Mouse (Mus musculus) heart, postnatal 36 days (tissue): Measurements from ENCODE around the gene Ddx43. TPM values are rescaled to one million over a fixed set of nuclear protein-coding genes. Genes with fewer than 3 reads are reported as not detected.
"Not testable (repeated sequence)": the region's sequence is repeated elsewhere in the genome, so short reads cannot be mapped to it uniquely, and the experiment has no call there.

Experiments used
- DNase-seq, 2 experiments: peaks; one replicate each; pipeline ENCODE4 v3.0.0; 2021 to 2022
- intact Hi-C: fragments of 180-260 bp; cut with DNase I; formaldehyde crosslinking; loops from one replicate; pipeline ENCODE4 v1.15.1; 2025
- total RNA-seq, 2 experiments: library from RNA; stranded (reverse); gene quantifications; 2 replicates each; pipeline ENCODE4 v1.2.3; 2021

Gene Ddx43
- total RNA-seq: not detected

DNA sequence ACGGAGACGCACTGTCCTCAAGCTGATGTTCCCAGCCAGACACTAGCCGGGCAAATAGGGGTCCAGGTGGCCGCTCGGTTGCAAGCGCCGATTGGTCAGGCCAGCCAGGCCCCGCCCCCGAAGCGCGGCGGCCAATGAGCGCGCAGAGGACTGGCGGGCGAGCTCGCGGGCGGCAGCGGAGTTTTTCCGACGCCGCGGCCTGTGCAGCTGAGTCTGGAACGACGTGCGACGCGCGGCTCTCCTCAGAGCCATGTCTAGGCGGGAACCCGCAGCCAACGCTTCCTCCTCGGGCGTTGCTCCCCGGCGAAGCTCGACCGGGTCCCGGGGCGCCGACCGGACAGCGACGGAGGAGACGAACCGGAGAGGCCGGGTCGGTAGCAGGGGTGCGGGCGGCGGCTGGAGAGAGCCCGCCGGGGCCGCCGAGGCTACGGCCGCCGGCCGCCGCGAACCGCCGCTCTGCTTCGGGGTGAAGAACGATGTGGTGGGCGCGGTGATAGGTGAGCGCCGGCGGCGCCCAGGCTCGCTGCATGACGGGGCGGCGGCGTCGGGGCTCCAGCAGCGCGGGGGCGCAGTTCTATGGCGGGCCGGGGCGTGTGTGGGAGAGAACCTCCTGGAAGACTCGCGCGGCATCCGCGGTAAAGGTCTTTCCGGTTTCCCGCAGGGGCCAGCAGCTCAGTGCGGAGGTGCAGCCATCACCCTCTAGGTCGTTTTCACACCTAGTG, at the start of gene Ddx43:
Ddx43 (plus strand) TSS at position 148 of the 722 bp plus-strand sequence.
- intact Hi-C loops: no loop called here
- DNase-seq: peak; percentile 9 to 13

DNA sequence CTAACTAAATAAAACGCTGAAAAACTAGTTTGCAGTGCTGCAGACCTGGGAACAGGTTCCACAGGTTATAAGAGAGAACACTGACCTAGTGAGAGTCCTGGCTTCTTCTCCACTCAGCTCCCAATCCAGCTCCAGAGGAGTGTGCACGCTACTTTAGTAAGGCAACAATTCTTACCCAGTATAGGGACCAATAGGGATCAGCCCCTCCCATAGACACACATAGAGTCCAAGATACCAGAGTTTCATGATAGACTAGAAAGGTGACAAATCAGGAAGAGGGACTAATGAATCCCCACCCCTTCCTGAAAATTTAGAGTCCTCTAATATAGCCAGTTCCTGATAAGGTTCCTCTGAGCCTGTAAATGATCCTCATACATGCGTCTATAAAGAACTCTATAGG, 48.6 kb upstream of the Ddx43 start:
- intact Hi-C loops: loop anchor here (5.0 kb wide), 1 partner anchor 55 kb away; no protein-coding TSS in a partner anchor
- DNase-seq: no peak

DNA sequence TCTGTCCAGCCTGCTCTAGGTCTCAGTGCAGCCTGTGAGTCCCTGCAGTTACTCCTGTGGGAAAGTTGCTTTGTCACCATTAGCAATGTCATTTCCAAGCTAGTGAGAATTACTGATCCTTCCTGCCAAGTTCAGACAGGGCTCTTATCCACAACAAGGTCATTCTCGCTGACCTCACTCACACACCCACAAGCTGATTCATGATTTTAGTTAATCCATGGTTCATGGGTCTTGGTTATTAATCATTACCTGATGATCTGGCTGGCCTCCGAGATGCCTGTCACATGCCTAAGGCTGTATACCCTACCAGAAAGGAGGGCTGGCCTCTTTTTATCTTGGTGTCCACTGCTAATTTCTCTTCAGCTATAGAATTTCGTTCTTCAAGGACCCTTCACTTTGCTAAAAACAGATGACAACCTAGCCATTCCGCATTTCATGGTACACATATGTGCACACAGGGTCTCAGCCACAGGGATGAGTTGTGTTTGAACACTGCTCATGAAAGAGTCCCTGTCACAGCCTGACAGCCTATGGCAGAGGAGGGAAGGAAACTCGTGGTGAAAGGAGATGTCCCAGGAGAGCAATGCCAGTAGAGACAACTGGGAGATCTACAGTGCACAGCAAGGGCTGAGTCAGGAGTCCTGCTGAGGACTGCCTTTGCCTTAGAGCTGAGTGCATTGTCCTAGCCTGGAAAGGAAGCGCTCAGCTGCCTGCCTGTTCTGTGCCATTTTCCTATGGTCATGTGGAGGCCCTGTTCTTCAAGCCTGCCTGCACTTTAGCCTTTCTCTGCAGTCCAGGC, 47.2 kb upstream of the Ddx43 start:
- DNase-seq: not testable (repeated sequence)
- intact Hi-C loops: loop anchor here (5.0 kb wide), 1 partner anchor 56 kb away; no protein-coding TSS in a partner anchor

DNA sequence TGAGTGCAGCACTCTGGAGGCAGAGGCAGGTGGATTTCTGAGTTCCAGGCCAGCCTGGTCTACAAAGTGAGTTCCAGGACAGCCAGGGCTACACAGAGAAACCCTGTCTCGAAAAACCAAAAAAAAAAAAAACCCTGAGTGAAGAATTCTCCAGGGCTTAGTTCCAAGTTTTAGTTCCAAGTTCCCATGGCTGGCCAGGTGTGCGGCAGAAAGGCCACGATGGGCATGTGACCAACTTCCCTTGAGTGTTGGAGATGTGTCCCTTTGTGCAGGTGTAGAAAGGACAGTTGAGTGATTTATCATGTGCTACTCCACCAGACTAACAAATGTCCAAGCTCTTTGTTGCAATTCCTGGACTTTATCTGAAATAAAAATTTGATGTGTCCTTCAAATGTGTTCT, 46.4 kb upstream of the Ddx43 start:
- DNase-seq: not testable (repeated sequence)
- intact Hi-C loops: loop anchor here (5.0 kb wide), 1 partner anchor 57 kb away; no protein-coding TSS in a partner anchor

DNA sequence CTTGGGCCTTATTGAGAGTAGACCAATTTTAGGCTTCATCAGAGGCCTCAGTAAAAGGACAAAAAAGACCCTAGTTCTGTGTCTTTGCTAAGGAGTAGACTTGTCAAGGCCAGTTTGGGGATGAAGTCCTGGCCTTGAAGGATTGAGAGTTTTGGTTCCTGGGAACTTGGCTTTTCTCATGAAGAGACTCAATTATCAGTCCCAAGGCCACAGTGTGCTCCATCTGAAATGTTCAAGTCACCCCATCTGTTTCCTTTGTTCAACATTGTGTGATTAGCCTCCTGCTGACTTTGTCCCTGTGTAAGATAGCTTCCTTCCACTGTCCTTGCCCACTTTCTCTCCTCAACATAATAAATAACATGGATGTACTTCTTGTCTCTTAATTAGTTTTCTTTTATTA, 45.6 kb upstream of the Ddx43 start:
- intact Hi-C loops, DNase-seq: not testable (repeated sequence)

DNA sequence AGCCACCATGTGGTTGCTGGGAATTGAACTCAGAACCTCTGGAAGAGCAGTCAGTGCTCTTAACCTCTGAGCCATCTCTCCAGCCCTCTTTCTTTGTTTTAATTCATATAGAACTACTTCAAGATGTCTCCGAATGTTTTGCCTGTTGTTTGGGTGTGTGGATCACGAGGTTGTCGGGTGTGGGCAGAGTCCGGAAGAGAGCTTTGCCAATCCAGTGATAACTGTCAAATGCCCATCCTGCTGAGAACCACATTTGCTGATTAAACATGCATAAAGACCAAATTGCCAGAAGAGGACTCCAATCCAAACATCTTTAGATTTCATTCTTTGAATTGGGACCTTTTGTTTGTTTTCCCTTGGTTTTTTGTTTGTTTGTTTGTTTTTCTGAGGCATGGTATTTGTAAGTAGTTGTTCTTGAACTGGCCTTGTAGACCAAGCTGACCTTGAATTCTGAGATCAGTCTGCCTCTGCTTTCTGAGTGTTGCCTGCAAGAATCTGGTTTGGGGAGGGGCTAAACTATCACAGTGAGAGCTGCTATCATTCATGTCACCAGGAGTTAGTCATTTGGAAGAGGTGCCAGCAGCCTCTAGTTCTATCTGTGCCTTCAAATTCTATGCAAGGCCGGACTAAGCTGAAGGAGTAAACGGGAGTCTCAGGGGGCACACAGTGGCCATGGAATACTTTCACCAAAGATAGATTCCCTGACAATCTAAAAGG, 43.9 kb upstream of the Ddx43 start:
- intact Hi-C loops: no loop called here
- DNase-seq: no peak

DNA sequence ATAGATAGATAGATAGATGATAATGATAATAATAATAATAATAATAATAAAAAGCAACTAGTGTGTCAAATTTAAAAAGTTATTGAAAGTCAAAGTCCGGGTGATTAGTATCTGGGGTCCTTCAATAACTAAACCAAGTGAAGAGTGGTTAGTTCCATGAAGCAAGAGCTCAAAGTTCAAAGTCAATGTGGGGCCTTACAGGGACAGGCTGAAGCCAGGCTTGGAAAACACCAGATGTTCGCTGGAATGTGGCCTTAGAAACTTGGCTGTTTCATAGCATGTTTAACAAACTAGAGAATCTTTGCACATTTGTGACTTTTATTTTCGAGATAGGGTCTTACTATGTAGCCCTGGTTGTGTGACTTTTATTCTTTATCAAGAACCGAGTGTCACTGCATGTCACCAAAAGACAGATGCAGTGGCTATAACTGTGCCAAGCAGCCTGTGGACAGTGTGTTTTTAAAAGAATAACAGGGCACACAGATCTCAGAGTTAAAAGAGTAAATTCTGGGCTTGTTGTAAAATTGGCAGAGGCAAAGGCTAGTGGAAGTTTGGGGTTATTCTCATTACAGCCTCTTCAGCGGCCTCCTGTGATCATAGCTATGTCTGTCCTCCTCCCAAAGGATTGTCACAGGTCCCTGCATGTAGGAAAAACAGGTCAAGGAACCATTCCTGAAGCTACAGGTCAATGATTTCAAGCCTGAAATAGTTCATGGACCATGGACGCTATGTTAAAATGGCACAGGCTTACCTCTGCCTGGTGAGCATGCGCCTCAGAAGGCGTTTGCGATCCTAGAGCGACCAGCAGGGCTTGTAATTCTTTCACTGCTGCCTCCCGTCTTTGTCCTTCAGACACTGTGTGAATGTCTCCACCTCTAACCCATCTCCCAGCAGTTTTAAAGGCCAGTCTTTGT, 40.7 kb upstream of the Ddx43 start:
- no peak for DNase-seq
- intact Hi-C loops: loop anchor here (5.0 kb wide), 1 partner anchor 197 kb away; no protein-coding TSS in a partner anchor

DNA sequence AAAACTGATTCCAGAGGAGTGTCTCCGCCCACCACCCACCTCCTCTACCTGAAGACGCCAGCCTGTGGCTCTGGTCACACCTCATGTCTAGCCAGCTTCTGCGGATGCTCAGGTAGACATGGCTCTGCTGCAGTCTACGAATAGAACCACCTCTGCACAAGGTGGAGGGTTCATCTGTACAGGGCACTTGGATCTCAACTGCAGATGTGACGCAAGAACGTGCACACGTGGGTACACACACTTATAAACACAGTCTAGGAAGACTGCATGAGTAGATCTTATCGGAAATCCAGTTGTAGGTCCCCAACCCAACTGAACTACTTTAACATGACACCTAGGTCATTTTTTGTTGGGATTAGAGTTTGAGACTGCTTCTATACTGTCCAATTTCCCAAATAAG, 40.0 kb upstream of the Ddx43 start, which contains the start of gene Gsta2:
Gsta2 (minus strand) TSS at position 178 of the 400 bp plus-strand sequence.
- DNase-seq: no peak
- intact Hi-C loops: loop anchor here (5.0 kb wide), 1 partner anchor 197 kb away; no protein-coding TSS in a partner anchor

DNA sequence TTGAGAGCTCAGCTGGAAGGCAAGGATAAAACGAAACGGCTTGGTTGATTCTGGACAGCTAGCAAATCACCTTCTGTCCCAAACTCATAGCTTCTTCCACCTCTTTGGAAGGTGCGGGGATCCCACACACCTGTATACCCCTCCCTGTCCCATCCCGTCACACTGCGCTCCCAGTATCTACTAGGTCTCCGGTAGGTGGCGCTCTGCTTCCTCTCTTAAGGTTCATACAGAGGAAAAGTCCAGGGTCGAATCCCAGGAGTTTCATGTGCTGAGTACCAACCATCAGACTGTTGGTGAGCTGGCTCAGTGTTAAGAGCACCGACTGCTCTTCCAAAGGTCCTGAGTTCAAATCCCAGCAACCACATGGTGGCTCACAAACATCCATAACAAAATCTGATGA, 37.5 kb upstream of the Ddx43 start:
- DNase-seq: peak; percentile 49 to 65
- intact Hi-C loops: loop anchor here (5.0 kb wide), 1 partner anchor 194 kb away; no protein-coding TSS in a partner anchor

DNA sequence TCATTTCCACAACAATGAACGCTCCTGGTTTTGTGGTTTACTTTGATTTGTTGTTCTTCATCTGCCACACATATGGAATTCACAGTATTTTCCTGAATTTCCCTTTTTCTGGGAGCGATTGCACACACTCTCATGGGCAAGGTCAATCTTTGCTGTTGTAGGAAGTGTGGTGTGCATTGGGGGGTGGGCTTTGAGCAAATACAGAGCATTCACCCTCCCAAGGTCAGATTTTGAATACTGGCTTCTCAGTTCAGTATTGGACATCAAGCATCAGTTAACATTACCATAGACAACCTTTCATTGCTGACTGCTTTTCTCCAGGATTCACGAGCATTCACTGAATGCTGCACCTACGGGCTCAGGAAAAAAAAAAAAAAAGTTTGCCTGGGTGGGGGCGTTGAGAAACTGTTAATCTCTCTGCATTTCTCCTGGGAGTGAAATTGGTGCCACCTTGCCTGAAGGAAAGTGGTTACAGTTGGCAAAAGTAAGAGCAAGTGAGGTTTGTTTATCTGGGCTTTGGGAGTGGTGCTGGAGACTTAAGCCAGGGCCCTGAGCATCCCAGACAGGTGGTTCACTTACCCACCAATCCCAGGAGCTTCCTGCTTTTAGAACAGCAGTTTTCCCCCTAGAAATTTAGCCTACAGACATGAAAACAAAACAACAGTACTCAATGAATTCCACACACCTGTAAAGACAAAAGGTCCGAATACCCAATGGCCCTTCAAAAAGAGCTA, 35.7 kb upstream of the Ddx43 start:
- DNase-seq: no peak
- intact Hi-C loops: loop anchor here (5.0 kb wide), 1 partner anchor 192 kb away; no protein-coding TSS in a partner anchor

DNA sequence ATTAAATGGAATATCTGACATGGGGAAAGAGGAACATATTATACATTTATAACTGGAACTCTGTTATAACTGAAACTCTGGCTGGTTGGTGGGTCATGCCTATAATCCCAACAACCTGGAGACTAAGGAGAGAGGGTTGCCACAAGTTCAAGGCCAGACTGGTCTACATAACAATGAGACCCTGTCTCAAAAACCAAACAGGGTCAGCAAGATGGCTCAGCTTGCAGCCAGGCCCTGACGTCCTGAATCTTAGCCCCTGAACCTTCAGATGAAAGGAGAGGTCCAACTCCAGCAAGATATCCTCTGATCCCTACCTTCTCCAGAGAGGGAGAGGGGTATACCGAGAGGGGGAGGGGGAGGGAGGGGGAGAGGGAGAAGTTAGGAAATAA, 35.1 kb upstream of the Ddx43 start:
- DNase-seq: no peak
- intact Hi-C loops: no loop called here

DNA sequence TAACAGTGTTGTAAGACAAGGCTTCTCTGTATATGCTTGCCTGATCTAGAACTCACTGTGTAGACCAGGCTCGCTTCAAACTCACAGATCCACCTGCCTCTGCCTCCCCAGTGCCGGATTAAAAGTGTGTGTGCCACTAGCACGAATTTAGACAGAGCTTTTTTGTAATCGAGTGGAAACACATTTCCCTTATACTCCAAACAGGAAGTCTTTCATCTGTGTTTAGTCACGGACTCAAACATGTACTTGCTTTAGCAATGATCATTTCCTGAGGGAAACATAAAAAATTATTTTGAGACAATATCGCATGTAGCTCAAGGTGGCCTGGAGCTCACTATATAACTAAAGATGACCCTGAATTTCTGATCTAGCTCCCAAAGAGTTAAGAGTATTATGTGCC, 32.2 kb upstream of the Ddx43 start:
- DNase-seq: no peak
- intact Hi-C loops: no loop called here

DNA sequence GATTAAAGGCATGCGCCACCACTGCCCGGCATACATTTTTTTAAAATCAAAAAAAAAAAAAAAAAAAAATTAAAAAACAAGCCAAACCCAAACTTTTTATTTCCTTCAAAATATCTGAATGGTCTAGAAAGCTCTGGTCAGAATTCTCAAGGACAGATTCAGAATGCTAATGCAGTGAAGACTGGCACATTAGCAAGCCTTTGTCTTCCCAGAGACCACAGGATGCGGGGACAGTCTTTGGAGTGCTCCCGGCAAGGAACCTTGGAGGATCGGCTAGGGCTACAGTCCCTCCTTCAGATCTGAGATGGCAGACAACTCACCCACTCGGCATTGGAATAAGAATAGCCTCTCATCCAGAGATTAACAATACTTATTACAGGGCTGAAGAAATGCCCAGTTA, 30.9 kb upstream of the Ddx43 start:
- intact Hi-C loops: no loop called here
- no peak for DNase-seq

DNA sequence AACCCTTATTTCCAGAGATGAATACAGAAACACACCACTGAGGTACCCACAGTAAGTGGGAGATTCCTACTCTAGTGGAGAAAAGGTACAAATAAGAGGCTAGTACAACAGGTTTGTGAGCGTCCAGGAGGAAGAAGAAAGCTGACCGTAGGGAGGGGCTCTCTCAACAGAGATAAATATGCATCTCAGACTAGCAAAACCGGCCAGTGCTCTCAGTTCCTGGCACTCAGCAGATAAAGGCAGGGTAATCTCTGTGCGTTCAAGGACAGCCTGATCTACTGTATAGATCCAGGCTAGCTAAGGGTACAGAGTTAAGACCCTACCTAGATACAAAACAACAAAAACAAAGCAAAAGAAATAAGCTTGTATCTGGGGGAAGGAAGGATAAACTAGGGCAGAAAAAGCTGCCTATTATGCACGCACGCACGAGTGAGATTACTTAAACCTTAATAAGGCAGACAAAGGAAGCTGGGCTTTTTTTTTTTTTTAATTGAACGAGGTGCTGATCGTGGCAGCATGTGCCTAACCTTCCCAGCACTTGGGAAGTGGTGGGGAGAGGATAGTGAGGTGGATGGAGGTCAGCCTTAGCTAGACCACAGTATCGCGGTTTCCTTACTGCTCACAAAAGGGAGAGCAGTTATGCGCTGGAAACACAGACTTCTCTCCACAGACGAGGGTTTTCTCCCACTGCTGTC, 29.6 kb upstream of the Ddx43 start:
- DNase-seq: no peak
- intact Hi-C loops: no loop called here

DNA sequence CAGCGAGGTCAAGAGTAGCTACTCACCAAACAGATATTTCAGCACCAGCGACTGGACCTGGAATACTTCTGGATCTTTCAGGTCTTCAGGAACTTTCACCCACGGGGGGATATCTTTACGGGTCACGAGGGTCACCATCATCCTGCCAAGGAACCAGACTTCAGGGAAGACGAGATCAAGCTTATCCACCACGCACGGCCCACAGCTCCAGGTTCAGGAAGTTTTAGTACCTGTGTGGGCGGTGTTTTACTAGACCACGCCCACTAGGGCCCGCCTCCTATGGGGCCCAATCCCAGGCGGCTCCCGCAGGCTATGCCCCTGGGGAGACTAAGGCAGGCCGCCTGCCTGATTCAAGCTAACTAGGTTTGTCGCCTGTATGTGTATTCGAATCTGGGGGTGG, 27.6 kb upstream of the Ddx43 start, which contains the start of gene Dppa5a:
Dppa5a (minus strand) TSS at position 219 of the 400 bp plus-strand sequence.
- intact Hi-C loops, DNase-seq: not testable (repeated sequence)

DNA sequence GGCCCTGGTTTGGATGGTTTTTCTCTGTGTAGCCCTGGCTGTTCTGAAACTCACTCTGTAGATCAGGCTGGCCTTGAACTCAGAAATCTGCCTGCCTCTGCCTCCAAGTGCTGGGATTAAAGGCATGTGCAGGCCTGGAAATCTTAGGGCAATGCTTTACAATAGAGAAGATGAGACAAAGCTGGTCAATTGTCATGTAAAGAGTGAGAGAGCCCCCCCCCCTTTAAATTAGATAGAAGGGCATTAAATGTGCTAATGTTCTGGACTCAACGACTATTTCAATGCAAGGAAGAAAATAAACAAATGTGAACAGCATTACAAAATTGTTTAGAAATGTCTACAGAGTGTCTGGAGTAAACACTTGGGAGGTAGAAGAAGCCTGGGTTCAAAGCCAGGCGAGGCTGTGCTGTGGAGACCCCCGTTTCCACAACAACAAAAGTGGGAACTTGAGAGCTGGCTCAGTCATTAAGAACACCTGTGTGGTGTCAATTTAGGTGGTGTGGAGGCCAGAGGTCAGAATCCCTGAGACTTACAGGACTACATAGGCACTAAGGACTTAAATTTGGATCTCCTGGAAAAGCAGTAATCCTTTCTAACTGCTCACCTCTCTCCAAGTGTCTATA, 26.8 kb upstream of the Ddx43 start:
- intact Hi-C loops: no loop called here
- DNase-seq: no peak

DNA sequence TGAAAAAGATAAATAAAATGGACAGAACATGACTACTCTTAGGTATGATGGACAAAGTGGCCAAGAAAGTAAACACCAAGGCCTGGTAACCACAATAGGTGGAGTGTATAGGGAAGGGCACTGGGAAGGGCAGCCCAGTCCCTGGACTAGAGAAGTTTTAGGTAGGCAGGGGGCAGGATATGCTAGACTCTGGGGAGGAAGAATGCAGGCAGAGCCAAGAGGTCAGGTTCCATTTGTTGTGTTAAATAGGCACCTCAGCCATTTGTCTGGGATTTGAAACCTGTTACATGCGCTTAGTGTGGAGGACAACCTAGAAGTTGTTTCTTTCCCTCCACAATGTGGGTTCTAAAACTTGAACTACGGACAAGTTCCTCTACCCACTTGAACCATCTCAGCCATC, 26.2 kb upstream of the Ddx43 start:
- DNase-seq: no peak
- intact Hi-C loops: no loop called here

DNA sequence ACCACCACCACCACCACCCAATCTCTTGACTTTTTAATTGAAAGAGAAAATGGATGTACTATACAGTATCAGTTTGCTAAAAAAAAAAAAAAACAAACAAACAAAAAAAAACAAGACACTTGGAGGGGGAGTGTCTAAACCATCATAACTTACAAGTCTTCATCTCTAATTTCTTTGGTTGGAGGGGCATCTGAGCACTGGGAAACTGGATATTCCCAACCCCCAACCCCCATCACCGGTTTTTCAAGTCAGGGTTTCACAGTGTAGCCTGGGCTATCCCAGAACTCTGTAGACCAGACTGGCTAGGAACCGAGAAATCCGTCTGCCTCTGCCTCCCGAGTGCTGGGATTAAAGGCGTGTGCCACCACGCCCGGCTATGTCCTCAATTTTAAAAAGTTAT, 25.8 kb upstream of the Ddx43 start:
- DNase-seq: no peak
- intact Hi-C loops: no loop called here
